Mouse (Mus musculus) forebrain, embryonic 15.5 days (tissue): ENCODE data around the gene Ntm. TPM values are rescaled to one million over a fixed set of nuclear protein-coding genes. Genes with fewer than 3 reads are reported as not detected.

Experiments used
- ATAC-seq: fragments of 200-750 bp; cut with Nextera tagmentation; replicated peaks from 2 replicates; pipeline ENCODE4 v1.8.0; 2017; ENCODE audit warnings: mild to moderate bottlenecking, moderate TSS enrichment, moderate library complexity
- H3K27ac ChIP-seq: fragments of 300-500 bp; sonication (generic); replicated peaks from 2 replicates; pipeline ENCODE4 v1.5.1; 2015; ENCODE audit warnings: mild to moderate bottlenecking, inconsistent platforms
- H3K27me3 ChIP-seq: fragments of 300-500 bp; sonication (generic); 2 replicates; pipeline ENCODE4 v1.6.1; 2015; ENCODE audit warnings: inconsistent platforms
- H3K36me3 ChIP-seq: fragments of 300-500 bp; sonication (generic); 2 replicates; pipeline ENCODE4 v1.6.1; 2015; ENCODE audit warnings: mild to moderate bottlenecking, inconsistent platforms
- H3K4me1 ChIP-seq: fragments of 300-500 bp; sonication (generic); 2 replicates; pipeline ENCODE4 v1.6.1; 2015; ENCODE audit warnings: inconsistent platforms
- H3K4me2 ChIP-seq: fragments of 300-500 bp; sonication (generic); replicated peaks from 2 replicates; pipeline ENCODE4 v1.6.1; 2015; ENCODE audit warnings: mild to moderate bottlenecking, inconsistent platforms
- H3K4me3 ChIP-seq: fragments of 300-500 bp; sonication (generic); 2 replicates; pipeline ENCODE4 v1.5.1; 2015; ENCODE audit warnings: mild to moderate bottlenecking, inconsistent platforms
- H3K9ac ChIP-seq: fragments of 300-500 bp; sonication (generic); replicated peaks from 2 replicates; pipeline ENCODE4 v1.6.1; 2015; ENCODE audit warnings: mild to moderate bottlenecking, inconsistent platforms
- H3K9me3 ChIP-seq: fragments of 300-500 bp; sonication (generic); 2 replicates; pipeline ENCODE4 v1.6.1; 2016; ENCODE audit warnings: inconsistent platforms
- WGBS: fragments of 180-500 bp; shearing (Covaris S2); methylation state at CpG from one replicate; pipeline ENCODE4 v1.1.7; 2015; ENCODE audit warnings: mixed read lengths; 5-methylcytosine and 5-hydroxymethylcytosine counted together
- polyA plus RNA-seq: library from polyadenylated mRNA; unstranded; fragments of >200 nt; fragmentation: Nextera tagmentation; extraction: Ambion mirVana; gene quantifications from 2 replicates; pipeline ENCODE4 v1.2.1, GENCODE M21; 2015

Ntm gene
- polyA plus RNA-seq, 1 experiment from 2014 or later, result 98.7 TPM

DNA sequence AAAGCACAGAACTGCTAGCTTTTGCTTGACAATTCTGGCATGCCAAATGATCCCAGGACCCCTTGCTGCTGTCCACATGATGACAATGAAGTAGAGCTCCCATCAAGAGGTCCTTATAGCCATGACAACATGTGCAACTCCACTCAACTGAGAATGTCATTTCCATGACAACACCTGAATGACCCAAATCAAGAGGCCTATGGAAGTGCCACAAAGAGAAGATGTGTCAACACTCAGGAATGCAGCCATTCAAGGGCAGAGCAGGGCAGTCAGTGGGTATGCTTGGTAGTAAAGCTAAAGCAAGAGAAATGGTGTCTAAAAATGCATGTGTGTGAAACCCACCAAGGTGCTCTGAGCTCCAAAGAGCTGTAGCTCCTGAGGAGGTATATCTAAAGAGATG lies 870.5 kb downstream of the Ntm start:
- ATAC-seq, result no peak
- H3K27me3 ChIP-seq, result no peaks in the 10 kb centered on the region
- no peak overlapping the region for H3K4me2 ChIP-seq
- H3K4me3 ChIP-seq, result no peak overlapping the region
- H3K36me3 ChIP-seq, result no peaks in the 10 kb centered on the region
- H3K4me1 ChIP-seq, result peaks cover 7% of the 10 kb centered on the region
- H3K9me3 ChIP-seq, result no peaks in the 10 kb centered on the region
- no peak overlapping the region for H3K27ac ChIP-seq
- H3K9ac ChIP-seq, result no peak overlapping the region

DNA sequence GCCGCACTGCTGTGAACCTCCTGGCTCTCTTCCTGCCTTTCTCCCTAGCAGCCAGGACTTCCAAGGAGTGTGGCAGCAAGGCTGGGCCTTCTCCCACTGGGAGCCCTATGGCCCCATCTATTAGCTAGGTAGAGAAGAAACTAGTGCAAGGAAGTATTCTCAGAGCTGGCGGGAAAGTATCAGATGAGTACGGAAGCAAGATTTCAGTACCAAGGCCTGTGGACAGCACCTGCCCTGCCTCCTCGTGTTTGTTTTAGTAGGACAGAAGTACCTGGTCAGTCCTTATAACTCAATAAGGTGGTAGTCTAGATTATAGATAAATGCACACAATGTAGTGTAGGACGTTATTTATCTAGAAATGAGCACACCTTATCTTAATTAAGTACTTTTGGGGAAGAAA lies 874.3 kb downstream of the Ntm start:
- ATAC-seq, result no peak

DNA sequence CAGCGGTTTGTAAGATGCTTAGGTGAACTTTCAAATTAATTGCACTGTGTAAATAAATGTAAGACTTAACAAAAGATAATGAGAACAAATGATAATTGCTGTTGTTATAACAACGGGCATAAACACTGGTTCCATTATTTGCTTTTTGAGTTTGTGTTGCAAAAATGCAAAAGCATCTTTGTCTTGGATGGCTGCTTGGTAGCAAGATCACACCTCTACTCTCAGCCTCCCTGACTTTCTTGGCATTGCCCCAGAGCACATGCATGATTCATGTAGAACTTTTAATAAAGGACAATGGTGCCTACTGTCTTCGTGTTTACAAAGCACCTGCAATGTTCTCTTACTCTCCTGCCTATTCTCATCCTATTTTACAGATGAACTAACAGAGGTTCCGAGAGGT lies 875.3 kb downstream of the Ntm start:
- ATAC-seq, result no peak
- 16% methylated on average over 4 of the region's 4 CpGs for WGBS
- Histone ChIP-seq H3K4me1 (peaks cover 10% of the 10 kb centered on the region), H3K36me3 (no peaks in the 10 kb centered on the region), H3K27ac (no peak overlapping the region), H3K9me3 (no peaks in the 10 kb centered on the region), H3K27me3 (no peaks in the 10 kb centered on the region), H3K4me3 (no peak overlapping the region), H3K9ac (no peak overlapping the region), H3K4me2 (no peak overlapping the region)

More for the DNA sequence above, 874.3 kb downstream of the Ntm start:
- H3K36me3 ChIP-seq, result no peaks in the 10 kb centered on the region
- no peak overlapping the region for H3K4me3 ChIP-seq
- H3K4me2 ChIP-seq, result no peak overlapping the region
- no peak overlapping the region for H3K9ac ChIP-seq
- H3K27ac ChIP-seq, result no peak overlapping the region
- H3K9me3 ChIP-seq, result no peaks in the 10 kb centered on the region
- H3K27me3 ChIP-seq, result no peaks in the 10 kb centered on the region
- peaks cover 10% of the 10 kb centered on the region for H3K4me1 ChIP-seq
- WGBS, result 54% methylated on average over 5 of the region's 5 CpGs

DNA sequence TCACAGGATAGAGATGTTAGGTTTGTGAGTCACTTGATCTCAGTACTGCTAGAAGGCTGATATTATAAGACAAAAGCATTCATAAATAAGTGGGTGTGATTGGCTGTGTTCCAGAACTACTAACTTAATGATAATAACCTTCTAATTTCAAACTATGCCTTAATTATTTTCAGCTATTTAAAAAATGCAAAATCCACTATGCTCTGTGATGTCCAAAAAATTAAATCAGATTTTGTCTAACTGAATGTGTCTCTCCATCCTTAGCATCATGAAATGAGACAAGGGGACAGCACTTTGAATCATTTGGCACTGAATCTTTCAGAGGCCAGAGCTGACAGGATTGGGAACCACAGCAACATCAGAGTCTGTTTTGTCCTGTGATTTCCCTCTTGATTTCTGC lies 875.8 kb downstream of the Ntm start:
- H3K36me3 ChIP-seq, result no peaks in the 10 kb centered on the region
- H3K4me3 ChIP-seq, result no peak overlapping the region
- no peaks in the 10 kb centered on the region for H3K9me3 ChIP-seq
- no peak for ATAC-seq
- no peaks in the 10 kb centered on the region for H3K27me3 ChIP-seq
- no peak overlapping the region for H3K4me2 ChIP-seq
- H3K4me1 ChIP-seq, result peaks cover 10% of the 10 kb centered on the region
- H3K9ac ChIP-seq, result no peak overlapping the region
- H3K27ac ChIP-seq, result no peak overlapping the region

DNA sequence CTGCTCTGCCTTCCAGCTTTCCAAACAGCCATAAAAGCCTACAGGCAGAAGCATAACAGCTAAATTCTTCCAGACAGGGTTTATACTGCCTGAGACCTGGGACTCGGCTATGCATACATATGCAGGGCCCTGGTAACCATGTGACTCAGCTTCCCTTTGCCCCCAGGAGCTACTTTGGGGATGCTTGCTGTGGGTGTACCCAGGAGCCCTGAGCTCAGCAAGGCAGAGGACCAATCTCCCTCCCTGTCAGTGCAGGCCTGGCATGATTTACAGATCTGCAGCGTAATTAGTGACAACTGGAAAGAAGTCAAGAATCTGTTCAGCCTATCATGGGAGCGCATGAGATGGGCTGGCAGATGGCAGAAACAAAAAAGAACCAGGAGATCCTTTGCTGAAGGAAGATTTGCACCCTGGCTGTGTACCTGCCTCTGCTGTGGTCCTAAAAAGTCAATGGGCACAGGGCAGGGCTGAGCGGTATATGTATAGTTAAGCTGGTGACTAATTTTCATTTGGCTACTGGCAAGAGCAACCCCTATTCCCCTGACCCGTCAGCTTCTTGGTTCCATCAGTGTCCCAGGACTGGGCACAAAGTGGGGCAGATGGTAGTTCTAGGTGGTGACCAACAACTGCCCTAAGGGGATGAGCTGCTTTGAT lies 886.9 kb downstream of the Ntm start:
- Histone ChIP-seq H3K4me2 (no peak overlapping the region), H3K36me3 (no peaks in the 10 kb centered on the region), H3K4me3 (no peak overlapping the region), H3K27me3 (no peaks in the 10 kb centered on the region), H3K9me3 (no peaks in the 10 kb centered on the region), H3K4me1 (peaks cover 21% of the 10 kb centered on the region), H3K9ac (no peak overlapping the region), H3K27ac (peak overlapping the region; percentile 67)
- peak; percentile 86 for ATAC-seq
- WGBS, result 61% methylated on average over 5 of the region's 5 CpGs

DNA sequence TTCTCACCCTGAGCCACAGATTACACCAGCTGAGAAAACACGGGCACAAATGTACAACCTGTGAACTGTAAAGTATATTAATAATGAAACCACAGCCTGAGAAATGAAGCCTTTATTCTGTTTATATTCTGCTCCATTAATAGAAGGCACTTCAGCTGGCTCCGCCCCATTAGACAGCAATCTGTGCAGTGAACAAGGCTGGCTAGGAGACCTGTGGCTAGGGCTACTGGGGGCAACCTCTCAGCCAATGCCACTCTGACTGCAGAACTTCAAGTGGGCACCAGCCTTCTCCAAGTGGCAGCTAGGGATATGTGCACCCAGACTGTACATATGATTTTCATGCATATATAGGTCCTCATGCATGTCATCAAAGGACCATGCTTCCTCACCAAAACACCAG lies 887.7 kb downstream of the Ntm start:
- H3K36me3 ChIP-seq, result no peaks in the 10 kb centered on the region
- peaks cover 21% of the 10 kb centered on the region for H3K4me1 ChIP-seq
- H3K4me3 ChIP-seq, result no peak overlapping the region
- peak; percentile 48; the same call in 1 of the 2 replicates for ATAC-seq
- no peak overlapping the region for H3K9ac ChIP-seq
- H3K4me2 ChIP-seq, result no peak overlapping the region
- no peak overlapping the region for H3K27ac ChIP-seq
- H3K9me3 ChIP-seq, result no peaks in the 10 kb centered on the region
- no peaks in the 10 kb centered on the region for H3K27me3 ChIP-seq
- WGBS, result 85% methylated on average over 2 of the region's 2 CpGs

DNA sequence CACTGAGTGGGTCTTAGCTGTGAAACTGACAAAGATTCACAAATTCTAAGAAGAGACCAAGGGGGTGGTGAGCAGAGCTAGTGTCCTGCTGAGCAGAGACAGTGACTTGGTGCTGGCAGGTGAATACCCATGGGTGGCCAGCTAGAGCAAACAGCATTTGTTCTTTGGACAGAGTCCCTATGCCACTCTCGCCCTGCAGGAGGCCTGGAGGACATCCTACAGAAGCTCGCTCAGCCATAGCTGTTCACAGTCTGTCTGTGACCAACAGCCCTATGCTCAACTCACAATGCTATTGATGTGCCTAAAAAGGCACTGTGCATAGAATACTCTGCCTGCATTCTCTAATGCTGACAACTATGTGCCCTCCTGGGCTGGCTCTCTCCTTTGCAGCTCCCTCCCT lies 888.4 kb downstream of the Ntm start:
- no peaks in the 10 kb centered on the region for H3K9me3 ChIP-seq
- no peak overlapping the region for H3K4me2 ChIP-seq
- H3K27me3 ChIP-seq, result no peaks in the 10 kb centered on the region
- H3K9ac ChIP-seq, result no peak overlapping the region
- H3K4me1 ChIP-seq, result peaks cover 21% of the 10 kb centered on the region
- no peak for ATAC-seq
- H3K36me3 ChIP-seq, result no peaks in the 10 kb centered on the region
- H3K4me3 ChIP-seq, result no peak overlapping the region
- WGBS, result 68% methylated on average over 2 of the region's 2 CpGs
- no peak overlapping the region for H3K27ac ChIP-seq

DNA sequence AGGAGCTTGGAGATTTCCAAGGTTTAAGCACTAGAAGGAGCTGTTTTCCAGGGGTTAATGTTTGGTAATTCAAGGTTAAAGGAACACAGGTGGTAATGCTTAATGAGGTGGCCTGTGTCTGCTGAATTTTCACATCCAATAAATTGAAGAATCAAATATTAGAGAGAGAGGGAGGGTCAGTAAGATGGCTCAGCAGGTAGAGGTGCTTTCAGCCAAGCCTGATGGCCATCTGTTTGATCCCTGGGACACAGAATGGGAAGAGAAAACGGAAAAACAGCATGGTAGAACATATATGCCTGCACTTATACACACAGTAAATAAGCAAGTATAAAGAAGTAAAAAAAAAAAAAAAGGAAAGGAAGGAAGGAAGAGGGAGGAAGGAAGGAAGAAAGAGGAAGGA lies 890.9 kb downstream of the Ntm start:
- ATAC-seq, result no peak
- Histone ChIP-seq H3K4me2 (no peak overlapping the region), H3K27ac (no peak overlapping the region), H3K4me1 (peaks cover 21% of the 10 kb centered on the region), H3K4me3 (no peak overlapping the region), H3K9ac (no peak overlapping the region), H3K9me3 (no peaks in the 10 kb centered on the region), H3K27me3 (no peaks in the 10 kb centered on the region), H3K36me3 (no peaks in the 10 kb centered on the region)
- WGBS, result 88% methylated on average over 1 of the region's 1 CpGs

DNA sequence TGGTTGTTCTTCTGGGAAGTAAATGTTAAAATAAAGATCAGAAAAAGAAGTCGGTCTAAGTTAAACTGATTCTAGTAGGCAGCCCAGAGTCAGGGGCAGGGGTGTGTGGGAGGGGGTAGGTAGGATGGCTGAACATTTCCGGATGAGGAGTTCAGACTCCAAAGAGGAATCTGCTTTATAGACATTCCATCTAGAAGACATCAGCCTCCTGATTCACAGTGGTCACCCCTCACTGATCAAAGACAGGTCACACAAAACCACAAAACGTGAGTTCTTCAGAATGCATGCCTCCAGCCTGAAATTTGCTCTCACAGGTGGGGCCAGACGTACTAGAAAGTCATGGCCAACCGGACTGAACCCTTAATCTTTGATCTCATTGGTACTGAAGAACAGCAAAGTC lies 895.4 kb downstream of the Ntm start:
- Histone ChIP-seq H3K9ac (no peak overlapping the region), H3K36me3 (no peaks in the 10 kb centered on the region), H3K4me2 (no peak overlapping the region), H3K4me3 (no peak overlapping the region), H3K27ac (no peak overlapping the region), H3K27me3 (no peaks in the 10 kb centered on the region), H3K4me1 (0 out of 2 replicates have a peak, but pooled peaks cover 3% of the 10 kb centered on the region), H3K9me3 (no peaks in the 10 kb centered on the region)
- no peak for ATAC-seq
- WGBS, result 79% methylated on average over 5 of the region's 5 CpGs

DNA sequence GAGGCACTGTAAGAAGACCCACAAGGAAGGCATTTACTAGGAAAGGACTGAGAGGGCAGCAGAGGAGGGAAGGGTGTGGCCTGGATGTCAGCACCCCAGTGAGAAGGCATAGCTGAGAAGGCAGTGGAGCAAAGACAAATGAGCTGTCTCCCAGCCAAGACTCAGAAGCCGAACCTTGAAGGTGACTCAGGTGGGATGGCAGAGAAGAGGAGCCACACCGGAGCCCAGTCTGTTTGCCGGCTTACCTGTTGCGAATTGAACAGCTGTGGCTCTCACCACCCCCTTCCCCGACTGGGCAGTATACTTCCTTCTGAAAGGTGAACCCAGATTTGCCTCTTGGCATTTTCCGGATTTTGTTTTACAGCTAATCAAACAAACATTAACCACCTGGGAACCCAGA lies 902.6 kb downstream of the Ntm start:
- no peaks in the 10 kb centered on the region for H3K4me1 ChIP-seq
- ATAC-seq, result no peak

DNA sequence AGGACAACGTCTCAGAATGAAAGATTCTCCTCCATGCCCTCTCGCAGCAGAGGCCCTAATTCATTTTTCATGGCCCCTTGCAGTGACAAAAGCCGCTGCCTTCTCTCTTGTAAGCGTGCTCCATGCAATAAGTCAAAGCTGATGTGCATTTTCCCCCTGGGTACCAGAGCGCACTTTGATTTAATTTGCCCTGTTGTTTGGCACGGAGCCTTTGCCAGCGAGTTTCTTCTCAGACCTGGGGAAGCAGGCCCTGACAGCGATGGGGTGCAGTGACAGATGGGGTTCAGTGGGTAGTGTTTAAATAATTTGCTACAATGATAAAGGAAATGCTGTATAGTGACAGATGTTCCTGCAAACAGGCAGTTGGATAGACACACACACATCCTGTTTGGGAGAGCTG lies 904.1 kb downstream of the Ntm start:
- Histone ChIP-seq H3K27me3 (no peaks in the 10 kb centered on the region), H3K9me3 (no peaks in the 10 kb centered on the region), H3K4me1 (no peaks in the 10 kb centered on the region), H3K27ac (no peak overlapping the region), H3K4me3 (no peak overlapping the region), H3K9ac (no peak overlapping the region), H3K4me2 (no peak overlapping the region), H3K36me3 (no peaks in the 10 kb centered on the region)
- ATAC-seq, result peak; percentile 58; the same call in 1 of the 2 replicates
- 60% methylated on average over 8 of the region's 8 CpGs for WGBS

More for the DNA sequence above, 902.6 kb downstream of the Ntm start:
- H3K27me3 ChIP-seq, result no peaks in the 10 kb centered on the region
- no peaks in the 10 kb centered on the region for H3K9me3 ChIP-seq
- WGBS, result 76% methylated on average over 6 of the region's 6 CpGs
- H3K4me2 ChIP-seq, result no peak overlapping the region
- no peak overlapping the region for H3K4me3 ChIP-seq
- H3K36me3 ChIP-seq, result no peaks in the 10 kb centered on the region
- no peak overlapping the region for H3K27ac ChIP-seq
- H3K9ac ChIP-seq, result no peak overlapping the region

DNA sequence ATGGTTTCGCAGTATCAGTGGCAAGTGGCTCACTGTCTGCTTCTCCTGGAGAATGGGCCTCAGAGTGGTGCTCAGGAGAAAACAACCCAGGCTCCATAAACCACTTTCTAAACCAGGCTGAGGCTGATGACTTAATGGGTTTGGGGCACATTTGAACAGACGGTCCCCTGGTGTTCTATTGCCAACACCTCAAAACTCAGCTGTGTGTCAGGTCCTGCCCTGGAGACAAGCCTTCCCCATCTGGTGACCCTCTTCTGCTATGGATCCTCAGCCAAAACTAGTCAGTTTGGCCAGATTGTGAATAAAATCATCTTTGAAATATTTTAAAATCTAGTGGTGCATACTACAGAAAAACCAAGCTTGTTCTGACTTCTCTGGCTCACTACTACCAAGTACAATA lies 907.3 kb downstream of the Ntm start:
- Histone ChIP-seq H3K4me2 (no peak overlapping the region), H3K27ac (no peak overlapping the region), H3K9me3 (no peaks in the 10 kb centered on the region), H3K27me3 (no peaks in the 10 kb centered on the region), H3K9ac (no peak overlapping the region), H3K36me3 (no peaks in the 10 kb centered on the region), H3K4me1 (no peaks in the 10 kb centered on the region), H3K4me3 (no peak overlapping the region)
- 91% methylated on average over 2 of the region's 2 CpGs for WGBS
- no peak for ATAC-seq

DNA sequence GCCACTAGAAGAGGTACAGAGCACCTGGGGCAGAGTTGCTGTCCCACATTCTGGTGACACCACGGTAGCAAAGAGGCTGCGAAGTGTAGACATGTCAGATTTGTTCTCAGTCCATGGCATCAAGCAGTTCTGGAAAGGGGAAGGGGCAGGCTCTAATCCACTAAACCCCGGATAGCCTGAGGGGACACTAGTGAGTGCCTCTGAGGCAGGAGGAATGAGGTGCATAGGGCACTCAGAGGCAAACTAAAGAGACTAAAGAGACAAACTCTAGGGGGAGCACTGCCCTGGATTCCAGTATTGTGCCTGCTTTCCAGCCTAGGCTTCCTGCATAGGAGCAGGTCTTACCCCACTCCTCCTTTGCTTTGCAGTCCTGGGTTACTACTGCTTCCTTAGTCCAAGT lies 926.5 kb downstream of the Ntm start:
- no peak overlapping the region for H3K4me3 ChIP-seq
- H3K4me1 ChIP-seq, result 0 out of 2 replicates have a peak, but pooled peaks cover 4% of the 10 kb centered on the region
- H3K9me3 ChIP-seq, result no peaks in the 10 kb centered on the region
- H3K27me3 ChIP-seq, result no peaks in the 10 kb centered on the region
- H3K27ac ChIP-seq, result no peak overlapping the region
- WGBS, result 42% methylated on average over 3 of the region's 3 CpGs
- no peak overlapping the region for H3K9ac ChIP-seq
- ATAC-seq, result no peak
- H3K36me3 ChIP-seq, result no peaks in the 10 kb centered on the region
- H3K4me2 ChIP-seq, result no peak overlapping the region
